Mouse (Mus musculus): Measurements from ENCODE around the gene Fam3a. TPM values are rescaled to one million over a fixed set of nuclear protein-coding genes. Genes with fewer than 3 reads are reported as not detected.

The Fam3a gene
- polyA plus RNA-seq (2015; fragmentation: Nextera tagmentation; extraction: Ambion mirVana), result 29.6 and 32.1 TPM in 2 replicates

DNA sequence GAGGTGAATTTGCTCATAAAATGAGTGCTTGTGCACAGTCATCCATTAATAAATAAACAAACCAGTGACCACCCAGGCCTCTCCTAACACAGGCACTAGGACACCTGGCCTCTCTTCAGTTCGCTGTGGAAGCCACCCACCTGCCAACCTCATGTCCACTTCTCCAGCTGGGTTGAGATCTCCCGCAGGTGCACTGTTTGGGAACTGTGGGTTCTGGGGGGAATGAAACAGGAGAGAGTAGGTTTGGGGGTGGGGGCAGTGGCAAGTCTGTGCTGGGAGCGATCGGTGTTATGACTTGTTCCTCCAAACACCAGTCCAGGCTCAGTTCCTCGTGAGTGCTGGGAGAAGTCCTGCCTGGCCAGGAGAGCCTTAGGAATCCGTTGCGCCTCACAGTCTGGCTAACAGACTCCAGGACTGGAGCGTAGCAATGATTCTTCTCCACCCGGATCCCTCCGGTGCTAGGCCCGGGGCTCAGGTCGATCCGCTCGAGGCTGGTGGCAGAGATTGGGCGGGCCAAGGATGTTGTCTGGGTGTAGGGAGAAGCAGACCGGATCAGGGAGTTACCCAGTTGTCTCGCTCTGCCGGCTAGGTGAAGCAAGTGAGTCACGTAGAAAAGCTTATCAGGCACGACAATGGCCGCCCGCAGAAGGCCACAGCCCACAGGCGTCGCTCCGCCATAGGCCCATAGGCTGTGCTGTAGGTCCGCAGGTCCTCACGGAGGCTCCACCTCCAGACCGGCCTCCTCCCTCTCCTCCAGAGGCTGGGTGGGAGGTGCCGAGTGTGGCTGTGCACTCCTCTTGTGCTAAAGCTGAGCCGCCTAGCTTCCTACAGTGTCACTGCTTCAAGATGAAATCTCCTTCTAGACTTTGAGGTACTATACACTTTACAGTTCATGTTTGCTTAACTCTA lies at the start of gene Fam3a, which contains the start of gene Ikbkg:
Fam3a (minus strand) TSS at position 738 of the 909 bp plus-strand sequence.
Ikbkg (plus strand) TSS at position 756 of the 909 bp plus-strand sequence.

DNA sequence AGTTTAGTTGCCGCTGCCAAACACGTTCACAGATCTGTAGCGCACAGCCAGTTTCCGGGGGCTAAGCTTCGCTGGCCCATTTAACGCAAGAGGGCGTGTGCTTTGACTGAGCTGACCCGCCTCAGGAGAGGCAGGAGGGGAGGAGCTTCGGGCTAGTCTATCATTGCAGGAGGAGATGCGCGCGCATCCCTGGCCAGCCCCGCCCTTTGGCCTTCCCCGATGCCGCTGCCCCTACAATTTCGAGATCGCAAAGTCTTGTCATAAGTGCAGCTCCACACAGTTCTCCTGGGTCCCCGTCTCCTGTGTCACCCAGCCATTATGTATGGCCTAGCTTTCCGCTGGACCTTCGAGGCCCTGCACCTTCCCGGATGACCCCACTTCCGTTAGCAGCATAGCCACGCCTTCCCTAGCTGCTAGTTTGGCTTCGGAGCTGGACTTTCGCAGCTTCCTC lies 35.8 kb upstream of the Fam3a start, which contains the start of gene G6pdx:
G6pdx (minus strand) TSS at position 369 of the 451 bp plus-strand sequence.

DNA sequence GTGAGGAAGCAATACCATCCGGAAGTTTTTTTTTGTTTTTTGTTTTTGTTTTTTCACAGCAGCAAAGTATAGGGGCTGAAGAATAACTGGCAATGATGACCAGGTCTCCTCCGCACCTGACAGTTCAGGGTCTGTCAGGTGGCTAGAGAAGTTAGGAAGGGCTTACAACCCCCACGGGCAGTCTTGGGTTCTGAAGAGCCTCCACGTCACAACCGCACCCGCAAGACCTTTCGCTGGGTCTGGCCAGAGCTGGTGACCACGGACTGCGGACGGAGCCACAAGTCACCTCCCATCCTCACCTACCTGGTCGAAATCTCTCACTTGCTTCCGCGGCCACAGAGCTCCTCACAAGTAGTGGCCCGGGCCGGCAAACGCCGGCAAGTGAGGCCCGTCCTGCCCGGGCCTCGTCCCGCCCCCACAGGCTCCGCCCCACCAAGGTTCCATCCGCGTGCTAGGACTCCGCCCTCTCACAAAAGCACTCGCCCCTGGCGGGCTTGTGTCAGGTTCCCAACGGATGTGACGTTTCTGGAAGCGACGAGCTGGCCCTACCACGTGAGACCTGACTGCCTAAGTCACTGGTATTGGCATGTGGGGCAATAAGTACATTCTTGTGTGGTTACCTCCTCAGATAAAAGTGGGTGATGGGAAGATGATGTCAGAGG lies 20.1 kb downstream of the Fam3a start, which contains the start of the genes Ubl4a and Slc10a3:
Ubl4a (minus strand) TSS at position 331 of the 662 bp plus-strand sequence.
Slc10a3 (minus strand) TSS at position 462 of the 662 bp plus-strand sequence.

DNA sequence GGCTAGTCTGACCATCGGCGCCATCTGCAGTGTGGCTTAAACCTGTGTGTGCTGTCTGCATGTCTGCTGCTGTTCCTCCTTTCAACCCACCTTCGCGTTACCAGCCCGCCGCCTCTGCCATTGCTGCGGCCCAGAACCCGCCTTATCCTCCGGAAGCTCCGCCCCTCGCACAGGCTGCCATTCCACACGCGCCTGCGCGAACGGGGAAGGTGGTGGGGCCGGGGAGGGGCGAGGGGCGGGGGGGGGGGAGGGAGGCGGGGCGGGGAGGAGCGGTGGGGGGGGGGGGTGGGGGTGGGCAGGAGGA lies 39.7 kb downstream of the Fam3a start, which contains the start of gene Lage3:
Lage3 (minus strand) TSS at position 152 of the 304 bp plus-strand sequence.

Other genes with a start within 250 kb of the Fam3a start
- not detected in 2 replicates for gene Tex28, start 225.4 kb downstream of the Fam3a start, polyA plus RNA-seq (2015; fragmentation: Nextera tagmentation; extraction: Ambion mirVana)
- 0.06 and 0.11 TPM in 2 replicates for gene Tktl1, start 216.0 kb downstream of the Fam3a start, polyA plus RNA-seq (2015; fragmentation: Nextera tagmentation; extraction: Ambion mirVana)
- gene Flna, start 143.5 kb downstream of the Fam3a start, polyA plus RNA-seq (2015; fragmentation: Nextera tagmentation; extraction: Ambion mirVana), result 43.8 and 61.0 TPM in 2 replicates
- 14.8 and 19.3 TPM in 2 replicates for gene Emd, start 138.6 kb downstream of the Fam3a start, polyA plus RNA-seq (2015; fragmentation: Nextera tagmentation; extraction: Ambion mirVana)
- gene Rpl10, start 122.5 kb downstream of the Fam3a start, polyA plus RNA-seq (2015; fragmentation: Nextera tagmentation; extraction: Ambion mirVana), result 381 and 413 TPM in 2 replicates
- gene Taz, start 111.4 kb downstream of the Fam3a start, polyA plus RNA-seq (2015; fragmentation: Nextera tagmentation; extraction: Ambion mirVana), result 71.7 and 76.5 TPM in 2 replicates
- gene Dnase1l1, start 110.9 kb downstream of the Fam3a start, polyA plus RNA-seq (2015; fragmentation: Nextera tagmentation; extraction: Ambion mirVana), result 4.8 and 6.5 TPM in 2 replicates
- 288 and 316 TPM in 2 replicates for gene Atp6ap1, start 96.2 kb downstream of the Fam3a start, polyA plus RNA-seq (2015; fragmentation: Nextera tagmentation; extraction: Ambion mirVana)
- 703 and 737 TPM in 2 replicates for gene Gdi1, start 88.3 kb downstream of the Fam3a start, polyA plus RNA-seq (2015; fragmentation: Nextera tagmentation; extraction: Ambion mirVana)
- 50.7 and 58.8 TPM in 2 replicates for gene Fam50a, start 80.2 kb downstream of the Fam3a start, polyA plus RNA-seq (2015; fragmentation: Nextera tagmentation; extraction: Ambion mirVana)
- gene Plxna3, start 64.2 kb downstream of the Fam3a start, polyA plus RNA-seq (2015; fragmentation: Nextera tagmentation; extraction: Ambion mirVana), result 17.0 and 25.9 TPM in 2 replicates
- gene Lage3, start 39.7 kb downstream of the Fam3a start, polyA plus RNA-seq (2015; fragmentation: Nextera tagmentation; extraction: Ambion mirVana), result 84.2 and 99.7 TPM in 2 replicates
- 62.6 and 63.8 TPM in 2 replicates for gene Ubl4a, start 20.1 kb downstream of the Fam3a start, polyA plus RNA-seq (2015; fragmentation: Nextera tagmentation; extraction: Ambion mirVana)
- 7.3 TPM in 2 replicates for gene Slc10a3, start 19.9 kb downstream of the Fam3a start, polyA plus RNA-seq (2015; fragmentation: Nextera tagmentation; extraction: Ambion mirVana)
- 9.5 and 9.7 TPM in 2 replicates for gene Ikbkg, start within 50 bp of the Fam3a start, polyA plus RNA-seq (2015; fragmentation: Nextera tagmentation; extraction: Ambion mirVana)
- 38.9 and 41.4 TPM in 2 replicates for gene G6pdx, start 35.9 kb upstream of the Fam3a start, polyA plus RNA-seq (2015; fragmentation: Nextera tagmentation; extraction: Ambion mirVana)
- gene Gm6880, start 88.1 kb upstream of the Fam3a start, polyA plus RNA-seq (2015; fragmentation: Nextera tagmentation; extraction: Ambion mirVana), result not detected in 2 replicates
- not detected in 2 replicates for gene Olfr1326-ps1, start 181.6 kb upstream of the Fam3a start, polyA plus RNA-seq (2015; fragmentation: Nextera tagmentation; extraction: Ambion mirVana)
- gene Olfr1325, start 199.4 kb upstream of the Fam3a start, polyA plus RNA-seq (2015; fragmentation: Nextera tagmentation; extraction: Ambion mirVana), result not detected in 2 replicates